Mouse (Mus musculus) adrenal gland, postnatal 14 days (tissue): ENCODE measurements around the gene Zfp598. TPM values are rescaled to one million over a fixed set of nuclear protein-coding genes. Genes with fewer than 3 reads are reported as not detected.
A peak's percentile ranks its signal among the peaks of the same experiment; 100 is the strongest.
"Not testable (repeated sequence)": the region's sequence is repeated elsewhere in the genome, so short reads cannot be mapped to it uniquely, and the experiment has no call there.

Experiments
- DNase-seq: peaks from one replicate; pipeline ENCODE4 v3.0.0; 2021; ENCODE audit warnings: mixed read lengths
- total RNA-seq: library from RNA; stranded (reverse); gene quantifications from 2 replicates; pipeline ENCODE4 v1.2.3, GENCODE M21; 2021

Zfp598 gene
- total RNA-seq, 1 experiment from 2014 or later: 47.4 TPM

DNA sequence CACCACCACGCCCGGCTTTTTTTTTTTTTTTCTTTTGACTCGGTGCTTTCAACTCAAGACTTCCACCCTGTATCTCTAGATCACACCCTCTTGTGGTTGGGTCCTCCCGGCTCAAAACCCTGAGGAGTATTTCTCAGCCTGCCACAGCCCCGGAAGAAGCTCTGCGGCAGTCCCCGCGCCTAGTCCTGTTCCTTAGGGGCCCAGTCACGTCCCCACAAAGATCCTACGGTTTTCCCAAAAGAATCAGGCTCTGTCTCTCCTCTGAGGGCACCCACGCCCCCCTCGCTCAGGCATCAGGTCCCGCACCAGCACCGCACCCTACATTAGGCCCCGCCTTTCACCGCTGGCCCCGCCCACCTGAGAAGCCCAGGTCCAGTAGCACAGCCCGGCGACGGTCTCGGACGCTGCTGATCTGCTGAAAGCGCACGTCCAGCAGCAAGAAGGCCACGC, 17.7 kb downstream of the Zfp598 start:
- DNase-seq: peak; percentile 76

DNA sequence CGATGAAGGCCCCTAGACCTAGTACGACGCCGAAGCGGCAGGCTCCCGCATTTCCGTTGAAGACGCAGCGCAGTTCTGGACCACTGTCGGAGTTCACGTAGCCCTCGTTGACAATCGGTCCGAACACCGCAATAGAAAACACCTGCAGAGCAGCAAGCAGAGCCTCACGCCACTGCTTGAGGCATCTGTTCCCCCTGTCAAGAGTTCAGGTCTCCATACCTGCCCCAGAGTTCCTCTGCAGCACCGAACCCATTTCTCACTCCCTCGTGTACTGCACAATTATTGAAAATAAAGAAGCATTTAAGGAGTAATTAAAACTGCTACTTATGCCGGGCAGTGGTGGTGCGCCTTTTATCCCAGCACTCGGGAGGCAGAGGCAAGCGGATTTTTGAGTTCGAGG, 18.1 kb downstream of the Zfp598 start:
- DNase-seq: no peak

DNA sequence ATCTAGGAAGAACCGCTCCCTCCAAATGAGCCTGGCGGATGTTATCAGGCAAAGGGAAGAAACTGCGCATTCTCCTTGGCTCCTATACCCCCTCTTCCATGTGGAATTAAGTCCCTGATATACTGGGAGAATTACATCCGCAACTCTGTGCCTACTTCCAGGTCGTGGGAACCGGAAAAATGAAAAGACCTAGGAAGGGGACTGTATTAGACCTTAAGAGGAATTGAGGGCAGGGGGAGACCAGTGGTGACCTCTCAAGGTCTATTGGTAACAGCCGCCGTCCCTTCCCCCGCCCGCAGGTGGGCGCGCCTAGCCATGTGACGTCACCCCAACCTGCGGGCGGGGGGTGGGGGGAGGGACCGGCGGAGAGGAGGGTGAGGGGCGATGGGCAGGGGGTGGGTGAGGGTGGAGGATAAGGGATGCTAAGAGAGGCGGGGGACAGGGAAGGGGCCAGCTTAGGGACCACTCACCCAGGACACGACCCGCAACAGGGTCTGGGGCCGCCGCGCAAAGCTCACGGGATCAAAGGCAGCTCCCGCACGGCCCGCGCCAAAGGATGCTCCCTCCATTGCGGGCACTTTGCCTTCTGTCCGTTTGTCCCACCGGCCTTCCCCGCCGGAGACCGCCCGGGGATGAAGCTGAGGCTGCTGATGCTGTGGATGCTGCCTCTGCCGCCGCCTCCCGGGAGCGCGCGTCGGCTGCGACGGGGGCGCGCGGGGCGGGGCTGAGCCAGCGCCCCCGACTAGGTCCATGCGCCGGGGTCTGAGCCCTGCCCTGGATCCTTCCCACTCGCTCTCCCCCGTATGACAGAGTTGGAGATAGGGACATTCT, 20.0 kb downstream of the Zfp598 start, which contains the start of gene Syngr3:
Syngr3 (minus strand) TSS at position 705 of the 831 bp plus-strand sequence.
- no peak for DNase-seq

DNA sequence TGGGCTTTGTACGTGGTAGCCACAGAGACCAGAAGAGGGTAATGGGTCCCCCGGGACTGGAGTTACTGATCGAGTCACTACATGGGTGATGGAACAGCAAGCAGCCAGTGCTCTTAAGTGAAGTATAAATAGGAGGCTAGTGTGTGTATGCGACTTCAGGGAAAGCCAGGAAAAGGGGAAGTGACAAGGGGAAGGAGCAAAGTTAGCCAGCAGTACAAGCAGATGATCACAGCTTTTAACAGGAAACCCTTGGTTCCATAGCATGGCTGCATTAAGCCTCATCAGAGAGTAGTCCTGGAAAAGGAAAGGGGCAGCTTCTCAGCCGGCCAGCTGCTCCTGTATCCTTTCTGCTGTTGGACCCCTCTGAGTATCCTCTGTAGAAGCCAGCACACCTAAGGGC, 22.9 kb downstream of the Zfp598 start:
- no peak for DNase-seq

DNA sequence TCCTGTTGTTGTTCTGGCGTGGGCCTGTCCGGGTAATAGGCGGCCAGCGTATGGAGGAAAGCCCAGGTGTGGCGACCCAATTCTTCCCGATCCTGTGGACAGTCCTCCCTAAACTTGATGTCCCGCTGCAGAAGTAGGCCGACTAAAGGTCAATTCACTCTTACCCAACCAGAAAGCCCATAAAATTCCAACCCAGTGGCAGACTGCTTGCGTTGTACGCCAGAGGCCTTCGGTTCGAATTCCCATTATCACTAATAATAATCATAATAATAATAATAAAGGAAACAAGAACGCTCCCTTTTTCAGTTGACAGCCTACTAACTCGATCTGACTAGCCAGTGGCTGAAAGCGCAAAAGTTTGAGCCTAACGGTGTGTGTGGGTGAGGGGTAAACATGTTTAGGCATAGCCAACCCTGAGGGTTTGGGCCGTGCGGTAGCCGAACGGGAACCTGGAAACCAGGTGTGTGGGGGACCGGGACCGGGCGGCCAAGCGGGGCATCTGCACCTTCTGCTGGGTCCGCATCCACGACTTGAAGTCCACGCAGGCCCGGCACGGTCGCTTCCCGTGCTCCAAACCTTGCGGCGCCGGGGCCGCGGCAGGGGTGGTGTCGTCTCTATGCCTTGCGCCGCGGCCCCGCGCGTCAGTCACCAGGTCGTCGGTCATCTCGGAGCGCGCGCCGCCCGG, 26.0 kb downstream of the Zfp598 start:
- DNase-seq: no peak

DNA sequence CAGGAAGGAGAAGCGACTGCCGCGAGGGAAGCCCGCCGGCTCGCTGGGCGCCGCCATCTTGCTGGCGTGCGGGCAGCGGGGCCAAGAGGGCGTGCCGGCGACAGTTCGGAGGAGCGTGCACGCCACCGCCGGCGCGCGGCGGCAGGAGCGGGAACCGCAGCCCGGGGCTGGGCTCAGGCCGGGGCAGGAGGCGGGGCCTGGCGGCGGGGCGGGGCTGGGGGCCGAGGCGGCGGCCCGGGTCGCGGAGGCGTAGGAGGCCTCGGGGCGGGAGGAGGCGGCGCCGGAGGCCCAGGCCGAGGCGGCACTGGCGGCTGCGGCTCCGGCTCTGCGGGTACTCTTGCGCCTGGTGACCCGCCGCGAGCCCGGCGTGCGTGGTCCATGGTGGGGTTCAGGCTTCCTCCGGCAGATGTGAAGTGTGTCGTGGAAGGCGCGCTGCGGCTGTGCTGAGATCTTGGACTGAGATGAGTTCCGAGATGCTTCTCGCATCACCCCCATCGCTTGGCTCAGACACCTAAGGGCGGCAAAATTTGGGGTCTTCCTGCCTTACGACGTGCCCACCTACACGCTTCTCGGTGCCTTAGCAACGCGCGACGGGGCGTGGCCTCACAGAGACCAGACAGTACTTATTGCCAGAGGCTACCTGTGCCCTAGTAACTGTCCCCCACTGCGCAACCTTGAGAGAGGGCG, 26.7 kb downstream of the Zfp598 start, which contains the start of the genes Gfer and Noxo1:
Gfer (minus strand) TSS at position 146 of the 687 bp plus-strand sequence.
Noxo1 (plus strand) TSS at position 224 of the 687 bp plus-strand sequence.
- DNase-seq: peak; percentile 95

DNA sequence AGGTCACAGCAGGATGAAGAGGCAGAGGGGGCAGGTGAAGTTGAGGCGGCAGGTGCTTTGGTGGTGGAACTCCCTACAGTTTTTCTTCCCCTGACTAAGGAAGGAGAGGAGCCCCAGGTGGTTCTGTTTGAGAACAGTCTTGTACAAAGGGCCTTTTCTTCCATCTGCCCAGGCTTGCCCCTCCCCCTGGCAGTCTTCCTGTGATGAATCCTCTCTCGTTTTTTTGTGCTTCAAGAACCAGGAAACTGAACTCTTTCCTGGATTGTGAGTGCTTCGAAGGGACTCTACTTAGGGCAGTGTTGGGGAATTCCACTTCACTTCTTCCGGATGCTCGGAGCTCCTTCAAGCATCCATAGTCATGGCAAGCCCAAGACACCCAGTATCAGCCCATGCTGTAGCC, 28.5 kb downstream of the Zfp598 start:
- no peak for DNase-seq

DNA sequence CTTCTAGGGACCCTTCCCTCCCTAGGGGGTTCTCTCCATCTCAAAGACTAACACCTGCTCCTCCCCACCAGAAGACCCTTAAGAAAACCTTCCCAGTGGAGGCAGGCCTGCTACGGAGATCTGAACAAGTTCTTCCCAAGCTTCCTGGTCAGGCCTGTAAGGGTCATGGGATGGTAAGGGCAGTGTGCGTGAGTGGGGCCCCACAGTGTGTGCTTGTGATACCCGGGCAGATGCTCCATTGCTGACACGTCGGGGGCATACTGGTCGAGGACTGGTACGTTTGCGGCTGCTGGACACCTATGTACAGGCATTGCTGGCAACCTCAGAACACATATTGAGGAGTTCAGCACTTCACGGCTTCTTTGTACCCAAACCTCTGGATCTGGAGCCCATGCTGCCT, 29.2 kb downstream of the Zfp598 start:
- DNase-seq: no peak

DNA sequence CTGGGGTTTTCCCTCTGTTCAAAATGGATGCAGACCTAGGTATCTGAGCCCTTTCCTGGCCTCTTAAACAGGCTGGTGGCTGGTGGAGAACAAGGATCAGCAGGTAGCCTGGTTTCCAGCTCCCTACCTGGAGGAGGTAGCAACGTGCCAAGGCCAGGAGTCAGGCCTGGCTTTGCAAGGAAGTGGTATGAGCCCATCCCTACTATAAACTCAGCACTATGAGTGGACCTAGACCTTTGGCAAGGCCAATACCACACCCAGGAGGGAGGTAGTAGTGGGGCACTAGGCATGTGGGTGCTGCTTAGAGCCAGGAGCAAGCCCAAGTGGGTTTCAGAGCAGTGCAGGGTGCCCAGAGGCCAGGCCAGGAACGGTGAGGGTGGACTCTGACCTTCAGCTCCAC, 30.0 kb downstream of the Zfp598 start:
- no peak for DNase-seq

DNA sequence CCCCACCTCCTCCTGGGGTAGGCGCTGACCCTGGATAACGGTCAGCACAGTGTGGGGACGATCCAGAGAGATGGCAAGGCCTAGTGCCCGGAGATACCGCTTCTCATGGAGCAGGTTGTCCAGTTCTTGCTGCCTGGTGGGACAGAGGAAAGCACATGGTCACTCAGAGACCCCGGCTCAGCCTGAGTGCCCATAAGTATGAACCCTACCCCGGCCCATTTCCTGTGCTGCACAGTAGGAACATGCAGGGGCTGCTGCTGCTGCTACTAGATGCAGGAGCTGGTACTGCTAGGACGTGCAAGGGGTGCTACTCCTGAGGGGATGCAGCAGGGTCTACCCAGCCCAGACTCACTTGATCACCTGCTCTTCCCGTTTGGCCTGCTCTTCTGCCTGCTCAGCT, 31.8 kb downstream of the Zfp598 start:
- DNase-seq: no peak

DNA sequence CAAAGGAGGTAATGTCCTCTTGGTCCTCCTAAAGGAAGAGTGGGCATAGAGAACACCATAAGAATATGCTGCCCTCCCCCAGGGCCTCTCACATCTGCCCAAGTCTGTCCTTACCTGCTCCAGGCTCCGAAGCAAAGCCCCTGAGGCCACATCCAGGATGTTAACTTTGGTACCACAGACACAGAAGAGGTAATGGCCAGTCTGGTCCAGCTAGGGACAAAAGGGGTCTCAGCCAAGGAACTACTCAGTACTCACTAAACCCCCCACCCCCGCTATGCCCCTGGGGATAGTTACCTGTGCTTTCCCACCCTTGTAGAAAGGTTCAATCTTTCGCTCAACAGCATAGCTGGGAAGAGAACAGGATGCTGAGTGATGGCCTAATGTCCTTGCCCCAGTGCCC, 36.3 kb downstream of the Zfp598 start:
- no peak for DNase-seq

DNA sequence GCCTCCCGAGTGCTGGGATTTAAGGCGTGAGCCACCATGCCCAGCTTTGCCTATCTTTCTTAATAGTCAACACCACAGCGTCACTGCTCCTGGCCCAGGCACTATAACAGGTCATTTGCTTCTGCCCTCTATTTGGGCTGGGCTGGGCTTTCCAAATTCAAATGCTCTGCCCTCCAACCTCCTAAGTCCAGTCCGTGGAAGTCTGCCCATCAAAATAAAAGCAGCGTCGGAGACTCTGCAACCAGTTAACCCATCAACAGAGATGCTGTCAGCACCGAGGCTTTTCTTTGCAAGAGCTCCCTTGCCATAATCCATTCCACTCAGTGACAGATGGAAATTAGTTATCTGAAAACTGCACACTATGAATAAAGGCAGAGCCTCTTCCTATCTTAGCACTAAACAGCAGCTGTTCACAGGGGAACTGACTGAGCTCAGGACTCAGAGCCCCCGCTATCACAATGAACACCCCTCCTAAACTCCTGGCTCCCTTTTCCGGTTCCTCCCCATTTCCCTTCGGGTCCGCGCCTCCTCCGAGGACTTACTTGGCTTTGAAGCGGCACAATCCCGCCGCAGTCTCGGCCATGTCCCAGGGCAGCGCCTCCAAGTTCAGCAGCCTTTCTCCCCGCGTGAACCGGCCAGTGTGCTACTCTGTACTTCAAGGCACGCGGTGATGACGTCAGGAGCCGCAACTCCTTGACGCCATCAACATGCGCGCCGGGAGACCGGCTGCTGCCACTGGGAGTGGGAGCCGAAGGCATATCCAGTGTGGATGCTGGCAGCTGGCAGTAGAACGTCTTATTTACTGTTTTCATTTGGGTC, 37.7 kb downstream of the Zfp598 start, which contains the start of gene Tbl3:
Tbl3 (minus strand) TSS at position 679 of the 819 bp plus-strand sequence.
- peak; percentile 96 for DNase-seq

DNA sequence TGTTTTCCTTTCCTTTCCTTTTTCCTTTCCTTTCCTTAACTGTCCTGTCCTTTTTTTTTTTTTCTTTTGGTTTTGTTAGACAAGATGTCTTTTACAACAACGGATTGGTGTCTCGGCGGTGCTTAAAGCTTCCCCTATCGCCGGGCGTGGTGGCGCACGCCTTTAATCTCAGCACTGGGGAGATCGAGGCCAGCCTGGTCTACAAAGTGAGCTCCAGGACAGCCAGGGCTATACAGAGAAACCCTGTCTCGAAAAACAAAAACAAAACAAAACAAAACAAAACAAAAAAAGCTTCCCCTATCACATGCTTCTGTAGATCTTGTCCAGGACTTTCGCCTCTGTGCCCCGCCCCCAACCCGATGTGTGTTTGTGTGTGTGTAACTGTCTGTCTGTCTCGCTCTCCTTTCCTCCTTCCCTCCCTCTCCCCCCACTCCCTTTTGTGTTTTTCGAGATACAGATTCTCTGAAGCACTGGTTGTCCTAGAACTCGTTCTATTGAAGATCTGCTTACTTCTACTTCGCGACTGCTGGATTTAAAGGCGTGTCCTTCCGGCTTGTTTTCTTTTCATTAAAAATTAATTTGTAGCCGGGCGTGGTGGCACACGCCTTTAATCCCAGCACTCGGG, 38.4 kb downstream of the Zfp598 start:
- peak; percentile 38 for DNase-seq

DNA sequence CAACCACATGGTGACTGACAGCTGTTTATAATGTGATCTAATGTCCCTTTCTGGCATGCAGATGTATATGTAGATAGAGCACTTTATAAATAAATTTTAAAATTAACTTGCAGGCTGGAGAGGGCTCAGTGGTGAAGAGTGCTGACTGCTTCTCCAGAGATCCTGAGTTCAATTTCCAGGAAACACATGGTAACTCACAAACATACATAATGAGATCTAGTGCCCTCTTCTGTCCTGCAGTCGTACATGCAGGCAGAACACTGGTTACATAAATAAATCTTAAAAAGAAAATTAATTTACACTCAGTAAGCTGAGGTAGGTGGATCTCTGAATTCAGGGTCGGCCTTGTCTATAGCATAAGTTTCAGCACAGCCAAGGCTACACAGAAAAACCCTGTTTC, 39.2 kb downstream of the Zfp598 start:
- DNase-seq: no peak

DNA sequence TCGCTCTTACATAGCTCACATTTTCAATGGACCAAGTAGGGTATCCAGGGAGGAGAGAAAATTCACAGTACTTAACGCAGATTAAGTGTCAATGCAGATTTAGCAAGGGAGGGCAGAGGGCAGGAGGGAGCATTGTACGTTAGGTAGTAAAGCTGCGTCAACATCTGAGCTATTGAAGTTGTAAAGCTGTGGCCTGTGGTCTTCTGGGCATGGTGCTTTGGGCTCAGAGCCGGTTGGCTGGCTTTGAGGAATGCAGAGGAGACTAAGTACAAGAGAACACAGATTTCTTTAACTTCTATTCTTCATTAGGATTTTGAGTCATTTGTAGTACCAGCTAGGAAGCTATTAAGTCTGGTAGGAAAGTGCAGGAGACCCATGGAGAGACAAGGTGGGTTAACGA, 46.1 kb downstream of the Zfp598 start:
- no peak for DNase-seq

DNA sequence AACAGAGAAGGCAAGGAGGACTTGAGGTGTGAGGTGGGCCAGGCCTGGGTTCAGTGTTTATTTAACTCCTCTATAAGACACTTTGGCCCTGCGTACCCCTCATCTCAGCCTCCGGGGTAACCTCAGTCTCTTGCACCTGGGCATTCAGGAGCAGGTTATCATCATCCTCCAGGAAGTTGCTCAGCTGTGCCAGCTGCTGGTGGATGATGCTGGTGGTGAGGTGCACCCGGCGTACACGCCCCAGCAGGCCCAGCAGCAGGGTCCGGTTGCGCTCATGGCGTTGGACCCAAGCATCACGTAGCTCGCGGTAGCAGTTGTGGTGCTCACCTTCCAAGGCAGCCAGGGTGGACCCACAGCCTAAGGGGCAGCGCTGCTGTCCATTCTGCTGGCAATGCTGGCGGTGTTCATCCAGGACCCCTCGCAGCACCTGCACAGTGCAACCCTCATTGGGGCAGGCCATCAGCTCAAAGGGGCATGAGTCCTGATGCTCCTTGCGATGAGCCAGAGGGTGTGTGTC, 46.7 kb downstream of the Zfp598 start:
- DNase-seq: no peak

DNA sequence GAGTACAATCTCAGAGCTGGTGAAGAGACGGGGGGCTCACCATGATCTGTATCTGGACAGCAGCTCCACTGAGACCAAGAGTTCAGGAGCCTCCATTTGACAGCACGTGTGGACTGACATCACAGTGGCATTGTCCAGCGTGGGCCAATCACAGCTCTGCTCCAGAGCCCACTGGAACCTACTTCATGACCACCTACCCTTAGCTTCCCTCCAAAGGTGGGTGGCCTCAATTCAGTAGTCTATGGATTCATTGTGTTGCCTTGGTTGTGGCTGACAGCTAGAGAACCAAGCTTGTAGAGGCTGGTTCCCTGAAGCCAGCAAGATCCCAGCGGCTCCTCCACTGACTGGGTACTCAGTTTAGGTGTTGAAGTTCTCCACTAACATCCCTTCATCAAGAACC, 48.5 kb downstream of the Zfp598 start, which contains the start of the genes Rnf151 and Rps2:
Rnf151 (minus strand) TSS at position 121 of the 400 bp plus-strand sequence.
Rps2 (plus strand) TSS at position 174 of the 400 bp plus-strand sequence.
- no peak for DNase-seq

DNA sequence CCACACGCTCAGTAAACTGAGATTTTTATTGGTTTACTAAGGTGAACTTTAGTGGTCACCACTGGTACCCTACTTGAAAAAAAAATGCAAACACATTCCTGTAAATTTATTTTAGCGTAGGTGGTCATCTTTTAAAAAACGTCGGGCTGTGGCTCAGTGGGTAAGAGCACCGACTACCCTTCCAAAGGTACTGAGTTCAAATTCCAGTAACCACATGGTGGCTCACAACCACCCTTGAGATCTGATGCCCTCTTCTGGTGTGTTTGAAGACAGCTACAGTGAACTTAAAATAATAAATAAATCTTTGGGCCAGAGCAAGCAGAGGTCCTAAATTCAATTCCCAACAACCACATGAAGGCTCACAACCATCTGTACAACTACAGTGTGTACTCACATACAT, 49.5 kb downstream of the Zfp598 start:
- DNase-seq: not testable (repeated sequence)

DNA sequence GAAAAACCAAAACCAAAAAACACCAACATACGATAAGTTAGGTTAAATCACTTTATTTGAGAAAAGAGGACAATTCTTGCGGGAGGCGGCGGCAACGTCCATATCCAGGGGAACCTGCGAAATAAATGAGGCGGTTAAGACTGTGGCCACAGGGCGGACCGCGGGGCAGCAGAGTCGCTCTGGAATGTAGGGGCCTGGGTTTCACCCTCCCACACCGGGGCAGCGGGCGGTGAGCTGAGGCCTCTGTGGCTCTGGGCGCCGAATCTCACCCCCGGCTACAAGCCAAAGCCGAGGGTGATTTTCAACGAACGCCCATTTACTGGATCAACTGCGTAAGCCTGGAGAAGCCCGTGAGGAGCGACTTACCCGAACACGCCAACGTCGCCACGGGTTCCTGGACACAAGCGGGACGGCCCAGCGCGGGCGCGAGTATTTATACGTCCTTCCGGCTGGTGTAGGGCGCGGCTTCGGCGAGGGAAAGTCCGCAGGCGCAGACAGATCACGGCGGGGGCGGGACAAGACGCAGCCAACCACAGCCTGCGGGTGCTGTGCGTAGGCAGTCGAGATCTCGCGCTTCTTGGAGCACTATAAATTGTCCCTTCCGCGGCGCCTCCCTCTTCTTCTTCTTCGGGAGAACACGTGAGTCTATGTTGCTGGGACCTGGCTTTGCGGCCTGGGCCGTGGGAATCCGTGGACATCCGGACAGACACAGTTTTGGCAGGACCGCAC, 50.2 kb downstream of the Zfp598 start:
- DNase-seq: peak; percentile 99

DNA sequence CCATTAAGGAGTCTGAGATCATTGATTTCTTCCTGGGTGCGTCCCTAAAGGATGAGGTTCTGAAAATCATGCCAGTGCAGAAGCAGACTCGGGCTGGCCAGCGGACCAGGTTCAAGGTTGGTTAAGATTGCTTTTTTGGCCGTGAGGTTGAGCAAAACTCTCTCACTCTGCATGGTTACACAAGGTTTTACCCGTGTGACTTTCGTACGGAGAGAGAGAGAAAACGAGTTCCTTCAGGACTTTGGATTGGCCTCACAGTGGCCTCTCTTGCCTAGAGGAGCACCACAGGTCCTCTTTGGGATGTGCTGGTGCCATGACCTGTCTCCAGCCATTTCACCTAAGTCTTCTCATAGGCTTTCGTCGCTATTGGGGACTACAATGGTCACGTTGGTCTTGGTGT, 51.1 kb downstream of the Zfp598 start:
- DNase-seq: peak; percentile 57
